Mouse (Mus musculus): ENCODE results near the gene Cmtm2b. TPM values are rescaled to one million over a fixed set of nuclear protein-coding genes. Genes with fewer than 3 reads are reported as not detected.

The Cmtm2b gene
- total RNA-seq, 2 experiments from 2014 or later, result not detected

- no peak for ATAC-seq (replicated peaks; ENCODE audit: low FRiP score, low TSS enrichment, poor library complexity, severe bottlenecking)
Observed at GRCm38 (mm10) chr8:104374864-104375846, 53.1 kb downstream of the Cmtm2b start.

- ATAC-seq (replicated peaks; ENCODE audit: low FRiP score, low TSS enrichment, poor library complexity, severe bottlenecking), result no peak
Observed at GRCm38 (mm10) chr8:104375959-104376358, 53.9 kb downstream of the Cmtm2b start.

- ATAC-seq (replicated peaks; ENCODE audit: low FRiP score, low TSS enrichment, poor library complexity, severe bottlenecking), result no peak
Observed at GRCm38 (mm10) chr8:104376669-104377068, 54.6 kb downstream of the Cmtm2b start.

GRCm38 (mm10) chr8:104379301-104379836 lies 57.3 kb downstream of the Cmtm2b start:
- no peak for ATAC-seq (replicated peaks; ENCODE audit: low FRiP score, low TSS enrichment, poor library complexity, severe bottlenecking)

- no peak for ATAC-seq (replicated peaks; ENCODE audit: low FRiP score, low TSS enrichment, poor library complexity, severe bottlenecking)
Observed at GRCm38 (mm10) chr8:104380269-104380668, 58.2 kb downstream of the Cmtm2b start.

Other genes with a start within 250 kb of the Cmtm2b start
- not detected in 2 replicates for gene Cdh5, start 220.6 kb upstream of the Cmtm2b start, total RNA-seq (2014; fragmentation: Nextera tagmentation)
- not detected in 2 replicates for gene Cdh5, start 220.6 kb upstream of the Cmtm2b start, total RNA-seq (2017)
- gene Bean1, start 151.8 kb upstream of the Cmtm2b start, total RNA-seq (2014; fragmentation: Nextera tagmentation), result not detected in 2 replicates
- gene Bean1, start 151.8 kb upstream of the Cmtm2b start, total RNA-seq (2017), result not detected in 2 replicates
- 9.5 and 30.7 TPM in 2 replicates for gene Tk2, start 73.7 kb upstream of the Cmtm2b start, total RNA-seq (2014; fragmentation: Nextera tagmentation)
- 12.4 and 14.5 TPM in 2 replicates for gene Tk2, start 73.7 kb upstream of the Cmtm2b start, total RNA-seq (2017)
- gene Cklf, start 71.4 kb upstream of the Cmtm2b start, total RNA-seq (2014; fragmentation: Nextera tagmentation), result 37.3 and 45.8 TPM in 2 replicates
- gene Cklf, start 71.4 kb upstream of the Cmtm2b start, total RNA-seq (2017), result 7.6 and 14.6 TPM in 2 replicates
- gene Cmtm2a, start 29.0 kb upstream of the Cmtm2b start, total RNA-seq (2014; fragmentation: Nextera tagmentation), result not detected in 2 replicates
- not detected in 2 replicates for gene Cmtm2a, start 29.0 kb upstream of the Cmtm2b start, total RNA-seq (2017)
- gene Gm45711, start 12.1 kb upstream of the Cmtm2b start, total RNA-seq (2014; fragmentation: Nextera tagmentation), result not detected in 2 replicates
- not detected in 2 replicates for gene Gm45711, start 12.1 kb upstream of the Cmtm2b start, total RNA-seq (2017)
- gene Cmtm1, start 12.1 kb upstream of the Cmtm2b start, total RNA-seq (2014; fragmentation: Nextera tagmentation), result not detected in 2 replicates
- gene Cmtm1, start 12.1 kb upstream of the Cmtm2b start, total RNA-seq (2017), result not detected in 2 replicates
- gene Gm11020, start 663 bp upstream of the Cmtm2b start, total RNA-seq (2014; fragmentation: Nextera tagmentation), result not detected in 2 replicates
- gene Gm11020, start 663 bp upstream of the Cmtm2b start, total RNA-seq (2017), result not detected in 2 replicates
- gene Cmtm3, start 17.2 kb downstream of the Cmtm2b start, total RNA-seq (2014; fragmentation: Nextera tagmentation), result 4.9 and 5.8 TPM in 2 replicates
- gene Cmtm3, start 17.2 kb downstream of the Cmtm2b start, total RNA-seq (2017), result 1.4 and 7.3 TPM in 2 replicates
- 0.32 and 1.2 TPM in 2 replicates for gene Cmtm4, start 73.6 kb downstream of the Cmtm2b start, total RNA-seq (2014; fragmentation: Nextera tagmentation)
- gene Cmtm4, start 73.6 kb downstream of the Cmtm2b start, total RNA-seq (2017), result 1.1 and 1.7 TPM in 2 replicates
- gene Dync1li2, start 120.8 kb downstream of the Cmtm2b start, total RNA-seq (2014; fragmentation: Nextera tagmentation), result 25.5 and 35.1 TPM in 2 replicates
- gene Dync1li2, start 120.8 kb downstream of the Cmtm2b start, total RNA-seq (2017), result 53.1 and 61.4 TPM in 2 replicates
- gene Terb1, start 187.7 kb downstream of the Cmtm2b start, total RNA-seq (2014; fragmentation: Nextera tagmentation), result not detected in 2 replicates
- gene Terb1, start 187.7 kb downstream of the Cmtm2b start, total RNA-seq (2017), result not detected in 2 replicates
- 83.2 and 84.8 TPM in 2 replicates for gene Nae1, start 212.4 kb downstream of the Cmtm2b start, total RNA-seq (2014; fragmentation: Nextera tagmentation)
- 172 and 193 TPM in 2 replicates for gene Nae1, start 212.4 kb downstream of the Cmtm2b start, total RNA-seq (2017)
- 1.8 TPM in 1 of 2 replicates, not detected in the other for gene Car7, start 212.5 kb downstream of the Cmtm2b start, total RNA-seq (2014; fragmentation: Nextera tagmentation)
- 3.6 TPM in 1 of 2 replicates, not detected in the other for gene Car7, start 212.5 kb downstream of the Cmtm2b start, total RNA-seq (2017)

Data from megakaryocyte-erythroid progenitor cell, adult 5-6 weeks (primary cell).